Comparison of ENCODE assay signal across 9 mouse cellular contexts in the genomic region with DNA sequence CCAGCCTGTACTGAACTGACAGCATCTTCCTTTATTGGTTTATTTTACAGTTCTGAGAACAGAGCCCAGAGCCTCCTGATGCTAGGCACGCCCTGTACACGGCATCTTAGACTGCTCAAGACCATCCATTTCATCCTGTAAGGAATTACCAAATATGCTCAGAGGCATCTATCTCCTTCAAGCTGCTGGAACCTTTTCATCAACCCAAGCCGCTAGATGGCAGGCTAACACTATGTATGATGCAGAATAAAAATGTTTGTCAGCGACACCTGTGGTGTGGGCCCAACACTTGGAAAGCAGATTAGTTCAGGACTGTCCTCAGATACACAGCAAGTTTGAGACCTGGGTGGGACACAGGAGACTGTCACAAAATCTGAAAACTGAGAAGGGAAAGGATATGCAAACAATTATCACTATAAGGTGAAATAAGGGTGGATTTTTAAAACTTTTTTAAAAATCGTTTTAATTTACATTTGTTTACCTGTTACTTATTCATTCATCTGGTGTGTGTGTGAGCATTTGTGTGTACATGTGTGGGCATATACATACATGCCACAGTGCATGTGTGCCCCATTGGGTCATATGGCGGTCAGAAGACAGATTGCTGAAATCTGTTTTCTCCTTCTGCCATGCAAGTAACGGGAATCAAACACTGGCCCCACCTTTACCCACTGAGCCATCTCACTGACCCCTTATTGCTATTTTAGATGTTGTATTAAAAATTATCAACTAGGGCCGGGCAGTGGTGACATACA. TPM values are rescaled to one million over a fixed set of nuclear protein-coding genes. Genes with fewer than 3 reads are reported as not detected.
DNase-seq lines count a peak whose midpoint lies in the region; ATAC-seq and TF ChIP-seq lines count a peak whose summit lies in the region.
"Had no signal": no experiment of that assay in that cellular context is flagged by ENCODE, and none has a peak within 500 bp of the region (broad histone marks: within the 10 kb centered on the region; RNA-seq: fewer than 3 reads in every experiment).

No protein-coding gene starts in this region.

- no peak for TF ChIP-seq POLR2A in MEL (IDR thresholded peaks at IDR 0.05; ENCODE audit: control insufficient read depth in 1 of 2, insufficient read depth in 1 of 2, low read depth in 1 of 2, low read length in 2 of 2, poor library complexity in 1 of 2)
- TF ChIP-seq POLR2A in bone marrow macrophage, adult 2 months (IDR thresholded peaks at IDR 0.05; ENCODE audit: borderline replicate concordance, low read depth, low read length): no peak

- H3K27me3 ChIP-seq in MEL (ENCODE audit: control insufficient read depth in 1 of 2, insufficient read depth in 2 of 2, low read length in 2 of 2): no peaks in the 10 kb centered on the region
- H3K27me3 ChIP-seq: lung, embryonic 15.5 days had no signal

- no peaks in the 10 kb centered on the region for H3K79me2 ChIP-seq in MEL (ENCODE audit: control insufficient read depth, insufficient read depth, low read length, poor library complexity)

- TF ChIP-seq EP300 in MEL (IDR thresholded peaks at IDR 0.05; ENCODE audit: low read depth in 1 of 2, low read length in 2 of 2): no peak

- no peak overlapping the region for H3K4me3 ChIP-seq in MEL (ENCODE audit: control insufficient read depth in 1 of 2, insufficient read depth in 1 of 2, low read depth in 2 of 2, low read length in 2 of 2)
- H3K4me3 ChIP-seq in bone marrow macrophage, adult 2 months (ENCODE audit: insufficient read depth, low read length): no peak overlapping the region
- H3K4me3 ChIP-seq: lung, embryonic 15.5 days had no signal

- peaks cover 0 to 5% of the 10 kb centered on the region in 2 experiments; a peak in 1 of 4 replicates for H3K4me1 ChIP-seq in MEL (ENCODE audit: control insufficient read depth in 1 of 2, insufficient read depth in 2 of 2, low read length in 2 of 2)
- H3K4me1 ChIP-seq in bone marrow macrophage, adult 2 months (ENCODE audit: control insufficient read depth, insufficient read depth, low read length): peaks cover 3% of the 10 kb centered on the region
- H3K4me1 ChIP-seq: lung, embryonic 15.5 days had no signal

- H3K36me3 ChIP-seq in MEL (ENCODE audit: control insufficient read depth in 1 of 2, insufficient read depth in 2 of 2, low read length in 2 of 2): no peaks in the 10 kb centered on the region
- H3K36me3 ChIP-seq: lung, embryonic 15.5 days had no signal

- peak; percentile 78 for DNase-seq in MEL (ENCODE audit: low read depth, low spot score)
- peak; percentile 65 for DNase-seq in layer of hippocampus, adult 9-10 months (ENCODE audit: low spot score)
- peak; percentile 78 for DNase-seq in lung, postnatal 25 days (ENCODE audit: low spot score)
- peak; percentile 79 for DNase-seq in retina, postnatal 7 days (ENCODE audit: low read depth, low spot score)
- DNase-seq in yolk sac, embryonic 10.5 days (ENCODE audit: low spot score): peak; percentile 69

- peak; percentile 94 for TF ChIP-seq RAD21 in MEL (IDR thresholded peaks at IDR 0.05; ENCODE audit: low read depth, low read length)

- ATAC-seq in erythroid progenitor cell, adult 5-6 weeks (replicated peaks; ENCODE audit: low FRiP score, poor library complexity, severe bottlenecking): peak; percentile 47; the same call in 1 of the 2 replicates
- peak; percentile 72 to 87 for ATAC-seq in hematopoietic stem cell, adult 5-6 weeks (replicated peaks in 1 of 2; ENCODE audit: insufficient read depth in 1 of 2, low FRiP score in 2 of 2, low TSS enrichment in 1 of 2, low read depth in 1 of 2, poor library complexity in 2 of 2, severe bottlenecking in 2 of 2)

- no peak overlapping the region for H3K27ac ChIP-seq in MEL (ENCODE audit: control insufficient read depth, low read depth, low read length)
- H3K27ac ChIP-seq in bone marrow macrophage, adult 2 months (ENCODE audit: insufficient read depth, low read depth, low read length): no peak overlapping the region
- H3K27ac ChIP-seq: lung, embryonic 15.5 days had no signal

- no peaks in the 10 kb centered on the region for H3K9me3 ChIP-seq in MEL (replicated peaks; ENCODE audit: insufficient read depth, low read length)
- H3K9me3 ChIP-seq: lung, embryonic 15.5 days had no signal

- peak; percentile 49 to 96 (median 49) for TF ChIP-seq CTCF in MEL (IDR thresholded peaks at IDR 0.05 in 2 of 3, conservative IDR thresholded peaks at IDR 0.05 in 1 of 3; ENCODE audit: control insufficient read depth in 1 of 3, insufficient read depth in 1 of 3, low read depth in 2 of 3, low read length in 3 of 3, poor library complexity in 1 of 3, severe bottlenecking in 1 of 3)
- TF ChIP-seq CTCF in bone marrow macrophage, adult 2 months (IDR thresholded peaks at IDR 0.05; ENCODE audit: low read depth, low read length): peak; percentile 33; the same call in 1 of the 2 replicates

- no peak overlapping the region for H3K9ac ChIP-seq in MEL (ENCODE audit: control insufficient read depth, low read depth, low read length, poor library complexity, severe bottlenecking)
- H3K9ac ChIP-seq: lung, embryonic 15.5 days had no signal

TF ChIP-seq in MEL, 35 proteins besides CTCF, POLR2A, EP300 and RAD21:
- no peak for TF ChIP-seq MXI1 (IDR thresholded peaks at IDR 0.05; ENCODE audit: low read depth, low read length)
- TF ChIP-seq SMC3 (IDR thresholded peaks at IDR 0.05; ENCODE audit: low read depth, low read length): peak; percentile 83
- TF ChIP-seq ZC3H11A (IDR thresholded peaks at IDR 0.05; ENCODE audit: low read depth, low read length): peak; percentile 85
- no peak for TF ChIP-seq MAX (IDR thresholded peaks at IDR 0.05; ENCODE audit: low read length)
- TF ChIP-seq CHD1 (IDR thresholded peaks at IDR 0.05; ENCODE audit: low read depth, low read length): no peak
- no peak for TF ChIP-seq NELFE (IDR thresholded peaks at IDR 0.05; ENCODE audit: low read depth, low read length)

RNA-seq across cellular contexts. Expression of a gene that starts 25.8 kb away (rescaled TPM):
- total RNA-seq in MEL (2012; rRNA removed): 16.8 and 17.8 TPM in 2 replicates
- polyA plus RNA-seq in MEL (2012; ENCODE audit: insufficient read depth in 1 of 2, insufficient read length in 2 of 2, low read depth in 1 of 2, low replicate concordance in 2 of 2, missing spikeins in 1 of 2): 10 to 100 TPM in 1 of 2 experiments, not detected in 1; 22.0 TPM
- polyA plus RNA-seq in bone marrow macrophage, adult 2 months (2012; ENCODE audit: insufficient read depth, insufficient read length, missing spikeins): 48.8 and 51.1 TPM in 2 replicates
- total RNA-seq in erythroid progenitor cell, adult 5-6 weeks (2015; ENCODE audit: low replicate concordance): 5.4 and 6.8 TPM in 2 replicates
- total RNA-seq in erythroid progenitor cell, adult 5-6 weeks (2017; ENCODE audit: low replicate concordance): 3.6 and 5.5 TPM in 2 replicates
- total RNA-seq in hematopoietic stem cell, adult 5-6 weeks (2017): 17.1 and 25.3 TPM in 2 replicates

RNA-seq across cellular contexts. Expression of a gene that starts 51.3 kb away (rescaled TPM):
- total RNA-seq in MEL (2012; rRNA removed): 2.4 and 2.5 TPM in 2 replicates
- 1 to 10 TPM in 1 of 2 experiments, not detected in 1; 5.1 TPM for polyA plus RNA-seq in MEL (2012; ENCODE audit: insufficient read depth in 1 of 2, insufficient read length in 2 of 2, low read depth in 1 of 2, low replicate concordance in 2 of 2, missing spikeins in 1 of 2)
- polyA plus RNA-seq in bone marrow macrophage, adult 2 months (2012; ENCODE audit: insufficient read depth, insufficient read length, missing spikeins): 7.8 and 10.2 TPM in 2 replicates
- total RNA-seq in erythroid progenitor cell, adult 5-6 weeks (2015; ENCODE audit: low replicate concordance): not detected in 2 replicates
- 0.64 TPM in 1 of 2 replicates, not detected in the other for total RNA-seq in erythroid progenitor cell, adult 5-6 weeks (2017; ENCODE audit: low replicate concordance)
- total RNA-seq in hematopoietic stem cell, adult 5-6 weeks (2017): 14.3 and 15.8 TPM in 2 replicates
